Mouse (Mus musculus) brain, embryonic 14.5 days (tissue): ENCODE results near the gene Zfp69.

Experiments used
- CTCF ChIP-seq: fragments of 200-500 bp; IDR thresholded peaks from 2 replicates; pipeline ENCODE4 v1.5.1; 2012; ENCODE audit warnings: inconsistent platforms, mild to moderate bottlenecking, moderate library complexity, borderline replicate concordance; ENCODE audit not compliant: insufficient read depth, insufficient read length; ENCODE audit errors: extremely low read depth
- POLR2A ChIP-seq: fragments of 200-500 bp; IDR thresholded peaks from 2 replicates; pipeline ENCODE4 v1.6.1; 2012; ENCODE audit warnings: mild to moderate bottlenecking, inconsistent platforms, borderline replicate concordance; ENCODE audit not compliant: poor library complexity, insufficient read depth, insufficient read length, severe bottlenecking; ENCODE audit errors: extremely low read depth

DNA sequence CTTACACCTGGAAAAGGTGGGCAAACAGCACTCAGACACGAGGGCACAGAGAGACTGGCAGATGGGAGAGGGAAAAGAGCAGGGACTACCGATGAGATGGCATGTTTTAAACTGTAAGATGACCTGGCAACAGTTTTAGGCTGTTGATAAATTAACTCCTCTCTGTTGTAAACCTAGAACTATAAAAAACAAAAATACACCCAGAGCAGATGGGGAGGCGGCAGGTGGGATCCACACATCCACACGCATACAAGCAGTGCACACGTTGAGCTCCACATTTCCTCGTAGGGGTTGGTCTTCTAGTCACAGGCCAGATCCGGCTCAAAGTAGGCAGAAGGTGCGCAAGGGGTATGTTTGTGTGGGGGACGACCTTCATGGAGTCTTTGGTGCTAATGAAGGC is 17.0 kb upstream of the Zfp69 start:
- TF ChIP-seq POLR2A = no peak
- no peak for TF ChIP-seq CTCF
